In the genomic region with DNA sequence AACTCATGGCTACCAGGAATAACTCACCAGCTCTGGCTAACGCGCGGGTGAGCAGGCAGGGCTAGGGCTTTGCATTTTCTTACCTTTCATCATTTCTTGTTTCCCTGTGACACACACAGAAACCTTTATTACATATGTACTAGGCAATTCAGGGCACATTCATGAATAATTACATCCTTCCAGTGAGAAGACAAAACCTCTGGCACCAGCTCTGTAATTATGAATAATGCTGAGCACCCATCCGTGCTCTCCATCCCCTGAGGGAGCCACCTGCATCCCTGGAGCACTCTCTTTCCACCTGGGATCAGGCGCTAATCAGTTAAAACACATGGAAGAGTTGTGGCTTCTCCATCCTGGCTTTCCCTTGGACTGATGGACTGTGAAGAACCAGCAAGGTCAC, we compare ENCODE assay signal across 8 mouse cellular contexts. TPM values are rescaled to one million over a fixed set of nuclear protein-coding genes. Genes with fewer than 3 reads are reported as not detected.
DNase-seq lines count a peak whose midpoint lies in the region; TF ChIP-seq lines count a peak whose summit lies in the region.

A gene (plus strand): TSS at position 301 of the 400 bp plus-strand sequence.

- H3K27ac ChIP-seq in cerebellum, adult 2 months (ENCODE audit: insufficient read depth, low read length): no peak within 1 kb of the TSS

- no peak for TF ChIP-seq POLR2A in cerebellum, adult 2 months (IDR thresholded peaks at IDR 0.05; ENCODE audit: borderline replicate concordance, insufficient read depth, low read length)
- no peak for TF ChIP-seq POLR2A in myocyte (IDR thresholded peaks at IDR 0.05; ENCODE audit: insufficient read length, low read depth)

- H3K79me2 ChIP-seq in myocyte (ENCODE audit: control insufficient read depth, insufficient read depth): peaks cover 19% of the 10 kb centered on the region

- H3K36me3 ChIP-seq in myocyte (ENCODE audit: control insufficient read depth, insufficient read depth): peaks cover 19% of the 10 kb centered on the region

- DNase-seq in cerebellum, adult 2 months: no peak
- no peak for DNase-seq in cerebellum, adult 9-10 months
- DNase-seq in urinary bladder, adult 2 months (ENCODE audit: low spot score): no peak
- DNase-seq in urinary bladder, postnatal 4 days (ENCODE audit: low spot score in 2 of 2): no peak
- no peak for DNase-seq in layer of hippocampus, postnatal 25 days (ENCODE audit: extremely low spot score in 1 of 2, low spot score in 1 of 2)
- no peak for DNase-seq in spleen, postnatal 14 days (ENCODE audit: low spot score in 2 of 2)
- no peak for DNase-seq in heart, adult 18-20 months

- no peak within 1 kb of the TSS for H3ac ChIP-seq in myocyte (ENCODE audit: control insufficient read depth, insufficient read length)

- TF ChIP-seq CTCF in cerebellum, adult 2 months (IDR thresholded peaks at IDR 0.05; ENCODE audit: borderline replicate concordance, insufficient read depth, low read depth, low read length): no peak

- peaks cover 5% of the 10 kb centered on the region; the same call in 1 of the 2 replicates for H3K4me1 ChIP-seq in cerebellum, adult 2 months (ENCODE audit: control insufficient read depth, insufficient read depth, low read length)

- no peak within 1 kb of the TSS for H3K4me3 ChIP-seq in cerebellum, adult 2 months (replicated peaks; ENCODE audit: insufficient read depth, low read depth, low read length)
- no peak within 1 kb of the TSS for H3K4me3 ChIP-seq in myocyte

- 85% methylated on average over 5 of the region's 5 CpGs for WGBS in cerebellum, adult 2 months

- H3K27me3 ChIP-seq in cerebellum, adult 2 months (ENCODE audit: control insufficient read depth, insufficient read depth, low read length): no peaks in the 10 kb centered on the region
- H3K27me3 ChIP-seq in myocyte (ENCODE audit: control insufficient read depth, insufficient read depth, insufficient read length): no peaks in the 10 kb centered on the region

- H3K4me2 ChIP-seq in myocyte (ENCODE audit: low read depth): no peak within 1 kb of the TSS

TF ChIP-seq in myocyte, 11 proteins besides CTCF, POLR2A, EP300 and RAD21:
- TF ChIP-seq TCF12 (IDR thresholded peaks at IDR 0.05; ENCODE audit: insufficient read depth, poor library complexity, severe bottlenecking) (no peak), TCF3 (IDR thresholded peaks at IDR 0.05; ENCODE audit: insufficient read length, low read depth) (no peak), POLR2AphosphoS2 (IDR thresholded peaks at IDR 0.05; ENCODE audit: insufficient read length, low read depth) (no peak), MYOD1 (IDR thresholded peaks at IDR 0.05; ENCODE audit: control insufficient read depth in 1 of 3, insufficient read length in 2 of 3, low read depth in 2 of 3) (no peak), USF1 (IDR thresholded peaks at IDR 0.05; ENCODE audit: low read depth) (no peak), CEBPB (IDR thresholded peaks at IDR 0.05; ENCODE audit: insufficient read depth, poor library complexity, severe bottlenecking) (no peak), E2F4 (IDR thresholded peaks at IDR 0.05; ENCODE audit: insufficient read depth) (no peak), SRF (IDR thresholded peaks at IDR 0.05; ENCODE audit: control insufficient read depth, insufficient read length, low read depth) (no peak), REST (IDR thresholded peaks at IDR 0.05; ENCODE audit: insufficient read depth, insufficient read length) (no peak), MYOG (IDR thresholded peaks at IDR 0.05; ENCODE audit: control insufficient read depth in 1 of 3, insufficient read depth in 1 of 3, insufficient read length in 2 of 3, low read depth in 2 of 3) (no peak), MAX (IDR thresholded peaks at IDR 0.05; ENCODE audit: low read depth) (no peak)

RNA-seq across cellular contexts. Expression of the gene that starts here (rescaled TPM):
- 12.2 and 13.6 TPM in 2 replicates for polyA plus RNA-seq in cerebellum, adult 2 months (2012; rRNA removed)
- polyA plus RNA-seq in urinary bladder, adult 2 months (2012; rRNA removed): 14.1 and 14.9 TPM in 2 replicates
- 10 to 100 TPM; 24.6 to 25.8 TPM for total RNA-seq in layer of hippocampus, postnatal 25 days (2021)
- 10.7 TPM for polyA plus RNA-seq in myocyte (2012; fragmentation: generic; extraction: Trizol)
- 1 to 10 TPM; 3.1 to 3.8 TPM for total RNA-seq in heart, adult 18-20 months (2021)

Comparison
In these comparisons a context has a peak if more than half of its experiments do, and no peak if none do; other contexts are left out.
1. RNA of the gene that starts here (total RNA-seq): 24.6 to 25.8 TPM in layer of hippocampus, postnatal 25 days; 3.1 to 3.8 TPM in heart, adult 18-20 months; every median in the first group is over 4 times any median in the second.